Mouse (Mus musculus) inflammation-experienced regulatory T-cells, adult 6 months (primary cell): ENCODE results near the gene Smim24. TPM values are rescaled to one million over a fixed set of nuclear protein-coding genes. Genes with fewer than 3 reads are reported as not detected.

ENCODE experiments used
- ATAC-seq: one replicate; pipeline ENCODE4 v1.8.0; 2017
- polyA plus RNA-seq, 3 experiments: library from polyadenylated mRNA; unstranded; fragments of 100-300 nt; shearing (Covaris generic); gene quantifications; one replicate each; pipeline ENCODE4 v1.2.1; 2017

Gene Smim24
- polyA plus RNA-seq, 3 experiments from 2014 or later: 4.4 to 10.7 (median 9.8) TPM

GRCm38 (mm10) chr10:81423476-81424245 lies 30.8 kb downstream of the Smim24 start:
- ATAC-seq: no peak

GRCm38 (mm10) chr10:81424246-81425051 lies 31.6 kb downstream of the Smim24 start:
- ATAC-seq: no peak

GRCm38 (mm10) chr10:81425236-81425850 lies 32.5 kb downstream of the Smim24 start:
- ATAC-seq: no peak

GRCm38 (mm10) chr10:81426081-81426671 lies 33.3 kb downstream of the Smim24 start:
- ATAC-seq: no peak

GRCm38 (mm10) chr10:81426897-81427296 lies 34.0 kb downstream of the Smim24 start:
- ATAC-seq: no peak

- ATAC-seq: no peak
Measured at GRCm38 (mm10) chr10:81427327-81427726, 34.5 kb downstream of the Smim24 start.

GRCm38 (mm10) chr10:81427804-81428506 lies 35.1 kb downstream of the Smim24 start:
- ATAC-seq: no peak

- no peak for ATAC-seq
Measured at GRCm38 (mm10) chr10:81428507-81428870, 35.6 kb downstream of the Smim24 start.

GRCm38 (mm10) chr10:81429092-81429491 lies 36.2 kb downstream of the Smim24 start:
- ATAC-seq: no peak

GRCm38 (mm10) chr10:81429605-81430061 lies 36.8 kb downstream of the Smim24 start:
- ATAC-seq: no peak

- no peak for ATAC-seq
Measured at GRCm38 (mm10) chr10:81430141-81430830, 37.4 kb downstream of the Smim24 start.

GRCm38 (mm10) chr10:81430831-81431525 lies 38.1 kb downstream of the Smim24 start:
- ATAC-seq: no peak

- no peak for ATAC-seq
Measured at GRCm38 (mm10) chr10:81431526-81432168, 38.8 kb downstream of the Smim24 start.

- ATAC-seq: peak; percentile 7
Measured at GRCm38 (mm10) chr10:81432169-81432867, 39.5 kb downstream of the Smim24 start.

GRCm38 (mm10) chr10:81432868-81433262 lies 40.0 kb downstream of the Smim24 start:
- ATAC-seq: peak; percentile 87

GRCm38 (mm10) chr10:81433541-81434289 lies 40.9 kb downstream of the Smim24 start:
- ATAC-seq: peak; percentile 60

GRCm38 (mm10) chr10:81434361-81435263 lies 41.8 kb downstream of the Smim24 start:
- no peak for ATAC-seq

GRCm38 (mm10) chr10:81435436-81435835 lies 42.6 kb downstream of the Smim24 start:
- ATAC-seq: no peak
